Mouse (Mus musculus): ENCODE results near the gene Gabrp. TPM values are rescaled to one million over a fixed set of nuclear protein-coding genes. Genes with fewer than 3 reads are reported as not detected.

Gene Gabrp
- polyA plus RNA-seq, 1 experiment from 2014 or later = 1.5 TPM

DNA sequence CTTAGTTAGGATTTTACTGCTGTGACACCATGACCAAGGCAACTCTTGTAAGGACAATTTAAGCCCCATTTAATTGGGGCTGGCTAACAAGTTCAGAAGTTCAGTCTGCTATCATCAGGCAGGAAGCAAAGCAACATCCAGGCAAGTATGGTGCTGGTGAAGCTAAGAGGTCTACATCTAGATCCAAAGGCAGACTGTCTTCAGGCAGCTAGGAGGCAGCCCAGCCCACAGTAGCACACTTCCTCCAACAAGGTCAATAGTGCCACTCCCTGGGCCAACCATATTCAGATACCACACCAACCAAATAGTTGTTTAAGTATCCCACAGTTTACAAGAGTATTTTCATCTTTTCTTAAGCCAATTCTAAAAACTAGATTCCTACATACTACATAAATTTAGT lies 69.4 kb downstream of the Gabrp start:
- H3K4me2 ChIP-seq = no peak overlapping the region
- no peaks in the 10 kb centered on the region for H3K36me3 ChIP-seq (ENCODE audit: control insufficient read depth, insufficient read depth, low read length)
- DNase-seq (ENCODE audit: low spot score) (no peak), ATAC-seq (replicated peaks; ENCODE audit: low FRiP score) (no peak)
- H3K27ac ChIP-seq (ENCODE audit: low read depth, low read length) = no peak overlapping the region
- no peaks in the 10 kb centered on the region for H3K4me1 ChIP-seq (replicated peaks; ENCODE audit: control insufficient read depth, insufficient read depth, low read length)
- no peak overlapping the region for H3K4me3 ChIP-seq (ENCODE audit: low read depth, low read length)
- H3K27me3 ChIP-seq (replicated peaks; ENCODE audit: control insufficient read depth, insufficient read depth, low read length) = no peaks in the 10 kb centered on the region
- no peaks in the 10 kb centered on the region for H3K9me3 ChIP-seq (ENCODE audit: control insufficient read depth, low read length)
- H3K9ac ChIP-seq (ENCODE audit: low read depth, low read length) = no peak overlapping the region

Other genes starting within 250 kb of the Gabrp start
- 8.5 and 9.9 TPM in 2 replicates for gene Ranbp17, start 65.2 kb downstream of the Gabrp start, polyA plus RNA-seq (2014; fragmentation: Nextera tagmentation; extraction: Ambion mirVana)
- gene D130052B06Rik, start 20.3 kb upstream of the Gabrp start, polyA plus RNA-seq (2014; fragmentation: Nextera tagmentation; extraction: Ambion mirVana) = not detected in 2 replicates